Mouse (Mus musculus) thymus, postnatal 25 days (tissue): ENCODE results near the gene Pinlyp.

Experiments
- DNase-seq: peaks from one replicate; pipeline ENCODE4 v3.0.0; 2022

The Pinlyp gene

GRCm38 (mm10) chr7:24561450-24561849 lies 15.5 kb upstream of the Pinlyp start:
- DNase-seq = no peak

GRCm38 (mm10) chr7:24555786-24556185 lies 9.9 kb upstream of the Pinlyp start:
- no peak for DNase-seq

- DNase-seq = no peak
These were observed 6.3 kb upstream of the Pinlyp start for GRCm38 (mm10) chr7:24551985-24552759.

GRCm38 (mm10) chr7:24547534-24548036 lies 1.7 kb upstream of the Pinlyp start:
- DNase-seq = no peak

GRCm38 (mm10) chr7:24546634-24547389 lies 894 bp upstream of the Pinlyp start:
- DNase-seq = peak; percentile 98

GRCm38 (mm10) chr7:24544506-24544905 lies 1.4 kb downstream of the Pinlyp start:
- DNase-seq = no peak

- DNase-seq = no peak
These were observed 6.2 kb downstream of the Pinlyp start for GRCm38 (mm10) chr7:24539686-24540085.

GRCm38 (mm10) chr7:24538701-24539100 lies 7.2 kb downstream of the Pinlyp start:
- no peak for DNase-seq

GRCm38 (mm10) chr7:24538154-24538553 lies 7.8 kb downstream of the Pinlyp start:
- no peak for DNase-seq

- DNase-seq = no peak
These were observed 8.3 kb downstream of the Pinlyp start for GRCm38 (mm10) chr7:24537591-24537990.

- DNase-seq = no peak
These were observed 8.8 kb downstream of the Pinlyp start for GRCm38 (mm10) chr7:24537081-24537480.

GRCm38 (mm10) chr7:24534301-24534700 lies 11.6 kb downstream of the Pinlyp start:
- no peak for DNase-seq

- no peak for DNase-seq
These were observed 12.1 kb downstream of the Pinlyp start for GRCm38 (mm10) chr7:24533806-24534205.

GRCm38 (mm10) chr7:24533031-24533571 lies 12.8 kb downstream of the Pinlyp start:
- DNase-seq = no peak

- DNase-seq = peak; percentile 77
These were observed 14.5 kb downstream of the Pinlyp start for GRCm38 (mm10) chr7:24531211-24531971.

- DNase-seq = peak; percentile 98
These were observed 15.6 kb downstream of the Pinlyp start, which contains the start of gene Irgq for GRCm38 (mm10) chr7:24530062-24530931. Gene Irgq, plus strand, starts transcription at chr7:24530689.

GRCm38 (mm10) chr7:24529580-24529979 lies 16.3 kb downstream of the Pinlyp start:
- DNase-seq = no peak

GRCm38 (mm10) chr7:24528861-24529260 lies 17.1 kb downstream of the Pinlyp start:
- DNase-seq = no peak

- no peak for DNase-seq
These were observed 20.1 kb downstream of the Pinlyp start for GRCm38 (mm10) chr7:24525686-24526420.

- no peak for DNase-seq
These were observed 20.9 kb downstream of the Pinlyp start for GRCm38 (mm10) chr7:24524978-24525377.

GRCm38 (mm10) chr7:24523723-24524122 lies 22.2 kb downstream of the Pinlyp start:
- DNase-seq = no peak
